Mouse (Mus musculus) G1E-ER4 (cell line): Measurements from ENCODE around the gene F11r. TPM values are rescaled to one million over a fixed set of nuclear protein-coding genes. Genes with fewer than 3 reads are reported as not detected.

Source experiments
- GATA1 ChIP-seq: IDR thresholded peaks from one replicate; pipeline ENCODE4 v1.8.0; 2012; ENCODE audit warnings: low read length, inconsistent platforms
- polyA plus RNA-seq: library from polyadenylated mRNA; stranded (reverse); fragments of >175 nt; gene quantifications from 2 replicates; pipeline ENCODE4 v1.2.3, GENCODE M21; 2012

Gene F11r
- polyA plus RNA-seq, 1 experiment = not detected

DNA sequence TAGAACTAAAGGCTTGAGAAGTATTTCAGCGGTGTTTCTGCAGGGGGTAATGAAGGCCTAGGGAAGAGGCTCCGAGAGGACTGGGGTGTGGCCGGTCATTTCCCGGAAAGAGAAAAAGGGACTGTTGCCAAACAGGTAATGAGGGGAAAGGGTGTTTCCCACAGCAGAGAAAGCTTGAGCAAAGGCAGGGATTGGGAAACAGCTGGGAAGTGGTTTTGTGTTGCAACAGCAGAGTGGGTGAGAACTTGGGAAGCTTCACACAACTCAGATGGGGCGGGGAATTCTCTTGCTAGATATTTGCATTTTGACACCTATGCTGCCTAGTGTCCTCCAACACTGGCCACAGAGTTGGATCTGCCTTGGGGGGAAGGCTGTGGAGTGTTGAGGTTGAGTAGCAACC lies 15.6 kb downstream of the F11r start:
- no peak for TF ChIP-seq GATA1

DNA sequence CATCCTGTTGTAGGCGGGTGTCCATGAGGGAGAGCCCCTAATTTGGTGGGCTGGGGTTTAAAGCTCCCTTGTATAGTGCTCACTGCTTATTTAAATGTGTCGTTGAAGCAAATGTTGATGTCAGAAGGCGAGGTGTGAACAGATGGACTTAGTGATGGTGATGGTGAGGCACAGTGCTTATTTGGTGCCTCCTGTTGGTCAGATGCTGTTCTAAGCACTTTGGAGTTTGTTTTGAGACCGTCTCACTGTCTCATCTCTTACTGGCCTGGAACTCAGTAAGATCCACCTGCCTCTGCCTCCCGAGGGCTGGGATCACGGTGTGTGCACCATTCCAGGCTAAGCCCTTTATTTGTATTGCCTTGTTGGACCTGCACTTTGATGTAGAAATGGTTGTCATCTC lies 17.6 kb downstream of the F11r start:
- no peak for TF ChIP-seq GATA1

DNA sequence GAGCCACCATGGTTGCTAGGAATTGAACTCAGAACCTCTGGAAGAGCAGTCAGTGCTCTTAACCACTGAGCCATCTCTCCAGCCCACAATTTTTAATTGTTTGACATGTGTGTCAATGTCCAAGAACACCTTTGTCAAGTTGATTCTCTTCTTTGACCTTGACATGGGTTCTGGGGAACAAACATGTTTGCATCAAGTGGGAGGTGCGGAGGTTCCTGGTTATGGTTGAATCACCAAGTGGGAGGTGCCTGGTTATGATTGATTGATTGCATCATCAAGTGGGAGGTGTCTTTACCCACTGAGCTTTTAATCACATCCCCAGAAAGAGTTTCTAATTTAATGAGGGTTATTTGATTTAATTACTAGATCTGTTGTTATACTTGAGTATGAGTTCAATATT lies 20.2 kb downstream of the F11r start:
- no peak for TF ChIP-seq GATA1

DNA sequence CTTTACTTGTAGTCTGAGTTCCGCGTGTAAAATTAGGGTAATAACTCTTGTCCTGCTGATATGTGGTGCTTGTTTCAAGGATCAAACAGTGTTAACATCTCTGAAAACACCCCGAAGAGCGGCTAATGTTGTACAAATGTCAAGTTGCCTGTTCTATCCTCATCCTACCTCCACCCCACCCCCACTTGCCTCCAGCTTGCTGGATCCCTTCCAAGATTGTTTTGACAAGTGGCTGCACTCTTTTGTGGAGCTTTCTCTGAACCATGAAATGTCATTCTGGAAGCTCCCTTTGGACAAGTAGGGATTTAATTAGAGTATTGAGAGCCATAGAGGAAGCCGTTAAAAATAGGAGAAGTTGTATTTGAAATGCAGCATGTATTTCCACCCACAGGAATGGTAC lies 22.5 kb downstream of the F11r start:
- TF ChIP-seq GATA1 = no peak

DNA sequence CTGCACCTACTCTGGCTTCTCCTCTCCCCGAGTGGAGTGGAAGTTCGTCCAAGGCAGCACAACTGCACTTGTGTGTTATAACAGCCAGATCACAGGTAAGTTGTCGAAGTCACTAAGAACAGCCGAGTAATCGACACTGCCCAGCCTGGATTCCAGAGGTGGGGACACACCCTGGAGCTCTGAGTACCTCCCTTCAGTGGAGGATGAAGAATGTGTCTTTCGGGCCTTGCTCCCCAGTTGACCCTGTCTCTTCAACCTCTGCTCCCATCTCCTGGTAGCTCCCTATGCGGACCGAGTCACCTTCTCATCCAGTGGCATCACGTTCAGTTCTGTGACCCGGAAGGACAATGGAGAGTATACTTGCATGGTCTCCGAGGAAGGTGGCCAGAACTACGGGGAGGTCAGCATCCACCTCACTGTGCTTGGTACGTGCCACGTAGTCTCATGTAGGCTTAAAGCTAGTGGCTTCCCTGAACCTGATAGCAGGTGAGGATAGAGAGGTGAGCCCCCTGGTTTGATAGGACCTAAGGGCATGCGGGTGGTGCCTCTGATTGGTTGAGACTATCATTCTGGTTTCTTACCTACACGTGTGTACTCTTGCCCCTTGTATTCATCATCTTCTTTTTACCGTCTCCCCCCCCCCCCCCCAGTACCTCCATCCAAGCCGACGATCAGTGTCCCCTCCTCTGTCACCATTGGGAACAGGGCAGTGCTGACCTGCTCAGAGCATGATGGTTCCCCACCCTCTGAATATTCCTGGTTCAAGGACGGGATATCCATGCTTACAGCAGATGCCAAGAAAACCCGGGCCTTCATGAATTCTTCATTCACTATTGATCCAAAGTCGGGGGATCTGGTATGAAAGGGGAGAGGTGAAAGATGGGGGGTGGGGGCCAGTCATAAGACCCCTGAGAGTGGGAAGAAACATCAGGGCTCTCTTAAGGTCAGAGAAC lies 23.5 kb downstream of the F11r start:
- TF ChIP-seq GATA1 = no peak

DNA sequence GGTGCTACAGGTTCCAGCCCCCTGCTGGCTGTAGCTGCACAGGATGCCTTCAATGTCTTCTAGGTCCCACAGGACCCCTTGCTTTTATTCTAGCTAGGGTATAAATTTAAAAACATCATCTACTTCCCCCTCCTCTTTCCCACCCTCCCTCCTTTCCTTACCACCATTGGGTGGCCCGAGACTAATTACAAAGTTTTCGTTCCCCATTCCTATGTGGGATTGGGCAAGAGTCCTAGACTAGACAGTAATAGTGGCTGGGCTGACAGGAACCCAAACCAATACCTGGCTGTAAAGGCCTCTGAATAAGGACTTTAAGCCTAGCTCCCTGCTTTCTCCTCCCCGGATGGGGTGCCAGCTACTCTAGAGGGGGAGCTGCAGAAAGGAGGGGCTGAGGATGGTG lies 25.8 kb downstream of the F11r start:
- TF ChIP-seq GATA1 = no peak

DNA sequence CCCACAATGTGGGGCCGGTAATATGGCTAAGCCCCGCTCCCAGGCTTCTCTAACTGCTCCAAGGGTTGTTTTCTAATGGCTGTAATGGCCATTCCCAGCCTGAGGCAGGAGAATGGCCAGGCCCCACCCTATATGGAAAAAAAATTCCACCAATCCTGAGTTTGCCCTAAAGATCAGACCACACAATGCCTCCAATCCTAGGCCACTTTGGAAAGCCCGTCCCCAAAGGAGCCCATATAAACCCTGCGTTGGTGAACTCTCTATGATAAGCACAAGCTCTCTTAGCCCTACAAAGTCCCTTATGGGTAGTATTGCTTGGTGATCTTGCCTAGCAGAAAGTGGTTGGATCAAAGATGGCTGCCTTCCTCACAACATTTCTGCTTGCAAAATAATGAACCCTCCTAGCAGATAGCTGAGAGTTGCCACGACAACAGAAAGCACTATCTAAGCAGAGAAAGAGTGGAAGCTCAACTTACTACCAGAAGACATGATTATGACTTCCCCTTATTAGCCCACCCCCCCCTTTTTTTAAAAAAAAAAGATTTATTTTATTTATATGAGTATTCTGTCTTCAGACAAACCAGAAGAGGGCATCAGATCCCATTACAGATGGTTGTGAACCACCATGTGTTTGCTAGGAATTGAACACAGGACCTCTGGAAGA lies 28.5 kb downstream of the F11r start:
- no peak for TF ChIP-seq GATA1

DNA sequence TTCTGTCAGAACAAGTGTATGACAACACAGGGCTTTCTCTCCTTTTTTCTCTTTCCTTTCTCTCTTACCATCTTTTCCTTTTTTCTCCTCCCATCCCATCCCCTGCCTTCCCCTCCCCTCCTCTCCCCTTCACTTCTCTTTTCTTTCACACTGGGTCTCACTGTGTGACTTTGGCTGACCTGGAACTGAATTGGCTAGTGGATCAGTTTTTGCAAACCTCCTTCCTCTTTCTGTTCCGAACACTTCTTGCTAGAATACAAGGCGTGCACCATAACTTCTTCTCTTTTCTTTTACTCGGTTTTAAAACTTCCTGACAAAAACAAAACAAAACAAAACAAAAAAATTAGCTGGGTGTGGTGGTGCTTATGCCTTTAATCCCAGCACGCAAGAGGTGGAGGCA lies 29.2 kb downstream of the F11r start:
- TF ChIP-seq GATA1 = no peak

DNA sequence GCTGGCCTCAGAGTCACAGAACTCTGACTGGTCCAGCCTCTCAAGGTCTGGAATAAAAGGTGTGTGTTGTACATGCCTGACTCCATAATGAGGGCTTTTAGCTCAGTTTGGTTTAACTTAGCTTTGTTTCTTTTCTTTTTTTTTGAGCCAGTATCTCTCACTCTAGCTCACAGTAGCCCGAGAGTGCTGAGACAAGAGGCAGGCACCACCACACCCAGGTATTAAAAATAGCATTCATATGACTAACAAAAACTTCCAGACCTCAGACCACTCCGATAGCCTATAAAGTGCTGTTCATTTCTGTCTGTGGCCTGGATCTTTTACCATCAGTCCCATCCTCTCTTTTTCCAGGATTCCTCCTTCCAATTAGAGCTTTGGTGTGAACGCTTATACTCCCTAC lies 32.3 kb downstream of the F11r start:
- TF ChIP-seq GATA1 = no peak

DNA sequence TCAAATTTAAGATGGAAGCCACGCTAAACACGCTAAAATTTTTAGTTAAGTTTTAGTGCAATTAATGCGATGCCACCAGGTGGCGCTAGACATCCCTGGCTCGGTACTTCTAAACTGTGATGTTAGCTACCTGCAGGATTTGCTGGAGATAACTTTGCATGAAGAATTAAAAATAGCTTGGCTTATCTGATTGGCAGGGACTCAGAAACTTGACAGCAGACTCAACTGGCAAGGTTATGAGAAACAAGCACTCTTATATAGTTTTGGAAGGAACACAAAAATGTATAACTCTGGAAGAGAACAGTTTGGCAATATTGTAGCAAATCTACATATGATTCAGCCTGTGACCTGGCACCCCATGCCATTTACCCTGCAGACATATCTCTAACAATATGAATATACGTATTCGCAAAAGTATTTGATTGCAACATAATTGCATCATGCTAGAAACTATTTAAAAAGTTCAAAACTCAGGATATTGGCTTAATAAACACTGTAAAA lies 33.1 kb downstream of the F11r start:
- no peak for TF ChIP-seq GATA1

DNA sequence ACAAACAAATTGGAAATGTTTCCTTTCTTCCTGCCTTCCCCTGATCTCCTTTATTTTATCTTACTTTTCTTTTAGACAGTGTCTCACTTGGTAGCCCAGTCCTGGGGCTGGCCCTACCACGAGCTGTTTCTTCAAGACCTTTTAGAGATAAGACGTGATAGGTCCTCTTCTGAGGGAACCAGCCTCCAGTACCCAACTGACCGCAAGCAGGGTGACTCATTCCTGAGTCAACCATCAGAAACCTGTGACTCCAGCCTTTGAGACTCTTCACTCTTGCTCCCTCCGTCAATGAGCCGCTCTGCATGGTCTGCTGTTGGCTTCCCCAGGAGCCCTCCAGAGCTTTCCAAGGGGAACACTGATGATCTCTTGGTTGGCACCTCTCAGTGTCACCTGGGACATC lies 33.6 kb downstream of the F11r start:
- no peak for TF ChIP-seq GATA1

DNA sequence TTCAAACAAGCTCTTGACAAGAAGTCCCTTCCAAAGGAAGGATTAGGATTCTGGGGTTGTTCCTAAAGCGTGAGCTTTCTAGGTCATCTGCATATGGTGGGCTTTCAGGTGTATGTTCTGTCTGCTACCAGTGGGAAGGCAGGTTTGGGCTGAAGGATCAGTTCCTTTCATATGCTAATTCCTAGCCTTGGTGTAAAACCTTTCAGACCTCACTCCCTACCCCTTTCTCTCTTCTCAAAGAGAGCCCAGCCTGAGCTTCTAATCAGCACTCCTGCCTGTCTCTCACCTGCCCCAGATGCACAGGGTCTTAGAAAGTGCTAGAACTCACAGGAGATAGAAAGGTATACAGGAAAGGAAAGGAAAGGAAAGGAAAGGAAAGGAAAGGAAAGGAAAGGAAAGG lies 34.1 kb downstream of the F11r start:
- TF ChIP-seq GATA1 = no peak

DNA sequence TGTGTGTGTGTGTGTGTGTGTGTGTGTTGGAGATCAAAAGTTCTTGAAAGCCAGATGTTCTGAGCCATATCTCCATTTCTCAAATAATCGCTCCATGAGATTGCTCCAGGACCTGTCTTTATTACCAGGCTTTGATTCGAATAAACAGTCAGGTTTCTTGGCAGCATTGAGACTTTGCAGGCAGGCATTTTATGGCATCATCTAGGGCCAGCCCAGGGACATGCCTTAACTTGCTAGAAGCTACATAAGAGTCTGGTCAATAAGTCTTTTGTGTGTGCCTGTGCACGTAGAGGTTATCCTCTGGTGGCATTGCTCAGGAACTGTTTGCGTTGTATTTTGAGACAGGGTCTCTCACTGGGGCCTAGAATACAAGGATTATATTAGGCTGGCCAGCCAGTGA lies 36.2 kb downstream of the F11r start:
- TF ChIP-seq GATA1 = no peak

DNA sequence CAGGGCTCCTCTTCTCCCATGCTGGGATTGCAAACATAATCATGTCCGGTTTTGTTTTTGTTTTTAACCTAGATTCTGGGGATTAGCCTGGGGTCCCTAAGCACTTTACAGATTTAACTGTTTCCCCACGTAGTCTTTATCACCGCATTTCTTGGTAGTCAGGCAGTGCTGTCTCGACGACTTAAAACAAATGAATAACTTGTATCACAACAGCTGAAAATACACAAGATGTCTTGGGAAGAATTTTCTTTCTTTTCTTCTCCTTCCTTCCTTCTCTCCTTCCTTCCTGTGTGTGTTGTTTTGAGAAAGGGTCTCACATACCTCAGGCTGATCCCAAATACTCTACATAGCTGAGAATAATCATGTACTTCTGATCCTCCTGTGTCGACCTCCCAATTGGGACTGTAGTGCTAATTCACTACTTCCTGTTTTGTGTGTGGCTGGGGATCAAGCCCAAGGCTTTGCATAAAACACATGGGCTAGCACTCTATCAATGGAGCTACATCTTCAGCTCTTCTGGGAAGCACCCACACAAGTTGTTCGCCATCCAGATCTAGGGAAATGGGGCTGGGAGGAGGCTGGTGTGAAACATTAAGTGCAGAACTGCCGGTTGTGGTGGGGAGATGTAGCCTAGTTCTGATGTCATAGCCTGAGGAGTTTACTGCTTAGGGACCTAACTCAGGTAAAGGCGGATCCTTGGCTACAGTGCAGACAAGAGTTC lies 36.7 kb downstream of the F11r start:
- no peak for TF ChIP-seq GATA1

DNA sequence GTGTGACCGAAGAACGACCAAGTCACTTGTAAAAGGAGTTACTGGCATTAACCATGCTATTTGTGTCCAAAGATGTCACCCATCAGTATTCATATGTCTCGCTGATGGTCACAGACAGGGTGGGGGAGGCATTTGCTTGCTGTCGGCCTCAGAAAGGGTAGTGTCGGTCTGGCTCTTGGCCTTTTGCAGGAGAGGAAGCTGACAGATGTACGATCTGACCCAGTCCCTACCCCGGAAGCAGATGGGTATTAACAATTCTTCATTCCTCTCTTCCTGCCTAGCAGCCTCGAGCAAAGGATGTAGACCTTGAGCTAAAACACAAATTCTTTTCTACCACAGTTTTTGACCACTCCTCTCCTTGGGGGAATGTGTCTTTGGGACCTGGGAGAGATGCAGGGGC lies 39.8 kb downstream of the F11r start:
- no peak for TF ChIP-seq GATA1
